Mouse (Mus musculus) fibroblast of lung, adult 2 months (primary cell): ENCODE results near the gene Tmem256.

Source experiments
- DNase-seq: peaks from one replicate; pipeline ENCODE4 v3.0.0-alpha.2; 2011; ENCODE audit warnings: low read depth

Gene Tmem256

DNA sequence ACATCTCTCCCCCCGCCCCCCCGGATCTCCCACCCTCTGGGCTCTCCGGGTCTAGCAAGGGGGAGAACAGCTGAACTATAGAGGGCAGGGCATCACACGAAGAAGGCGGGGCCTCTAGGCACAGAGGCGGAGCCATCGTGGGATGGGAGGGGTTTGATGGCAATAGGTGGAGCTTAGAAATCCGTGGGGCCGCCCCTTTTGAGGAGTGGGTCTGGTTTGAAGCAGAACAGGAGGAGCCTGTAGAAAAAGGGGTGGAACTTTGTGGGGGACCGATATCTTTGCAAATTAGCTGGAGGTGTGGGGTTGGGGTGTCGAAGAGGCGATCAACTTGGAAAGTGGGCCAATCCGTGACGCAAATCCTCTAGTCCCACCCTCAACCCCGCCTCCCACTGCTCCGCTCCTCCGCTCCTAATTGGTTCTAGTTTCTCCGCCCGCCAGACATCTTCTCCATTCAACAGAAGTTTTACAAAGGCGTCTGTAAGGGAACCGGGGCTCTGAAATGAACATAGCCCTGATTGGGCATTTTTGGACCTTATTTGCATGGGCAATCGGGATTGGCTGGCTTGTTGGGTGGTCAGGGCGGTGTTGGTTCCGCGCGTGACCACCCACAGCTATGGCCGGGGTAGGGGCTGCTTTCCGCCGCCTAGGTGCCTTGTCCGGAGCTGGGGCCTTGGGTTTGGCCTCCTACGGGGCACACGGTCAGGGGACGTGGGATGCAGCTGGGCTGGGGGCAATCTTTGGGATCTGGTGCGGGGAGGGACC lies at the start of gene Tmem256:
Tmem256 (plus strand) TSS at position 563 of the 762 bp plus-strand sequence.
- DNase-seq: peak; percentile 98

DNA sequence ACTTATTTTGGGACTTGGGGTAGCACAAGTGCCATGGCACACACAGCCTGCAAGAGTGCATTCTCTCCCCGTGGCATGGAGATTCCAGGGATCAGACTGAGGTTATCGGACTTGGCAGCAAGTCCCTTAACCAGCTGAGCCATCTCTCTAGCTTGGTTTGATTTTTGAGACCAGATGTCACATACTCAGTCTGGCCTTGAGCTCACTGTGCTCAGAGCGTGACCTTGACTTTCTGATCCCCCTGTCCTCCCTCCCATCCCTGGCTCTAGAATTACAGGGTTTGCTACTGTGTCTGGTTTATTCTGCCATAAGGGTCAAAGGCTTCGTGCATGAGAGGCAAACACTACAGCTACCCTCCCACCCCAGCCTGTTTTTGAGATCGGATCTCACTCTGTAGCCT lies 48.9 kb upstream of the Tmem256 start:
- no peak for DNase-seq

DNA sequence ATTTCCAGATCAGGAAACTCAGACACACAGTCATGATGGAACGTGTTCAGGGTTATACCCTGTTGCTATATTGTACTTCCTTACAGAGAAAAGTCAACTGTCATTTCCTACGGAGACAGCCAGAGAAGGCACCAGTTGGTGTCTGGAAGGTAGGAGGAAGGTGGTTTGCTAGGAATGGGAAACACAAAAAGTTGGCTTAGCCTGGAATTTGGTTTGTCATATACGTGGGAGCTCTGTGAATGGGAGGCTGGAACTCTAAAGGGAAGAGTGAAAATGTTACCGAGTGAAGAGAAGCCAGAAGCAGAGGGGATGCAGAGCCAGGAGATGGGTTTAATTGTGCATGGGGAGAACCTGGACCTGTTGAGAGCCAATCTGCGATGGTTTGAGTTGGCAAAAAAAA lies 46.9 kb upstream of the Tmem256 start:
- DNase-seq: no peak

DNA sequence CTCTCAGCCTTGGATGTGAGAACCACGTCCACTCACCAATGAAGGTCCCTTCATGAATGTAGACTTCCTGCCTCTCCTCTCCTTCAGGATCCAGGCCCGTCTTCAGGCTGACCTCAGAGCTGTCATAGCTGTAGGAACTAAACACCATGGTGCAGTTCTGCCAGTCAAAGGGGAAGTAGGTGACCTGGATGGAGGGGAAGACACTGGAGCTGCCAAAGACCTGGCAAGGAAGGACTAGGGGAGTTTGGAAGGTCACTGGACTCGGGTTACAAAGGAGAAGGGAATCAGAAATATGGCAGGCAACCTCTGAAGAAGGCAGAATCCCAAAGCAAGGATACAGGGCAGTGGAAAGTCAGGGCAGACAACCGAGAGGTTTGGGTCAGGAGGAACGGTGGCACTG lies 44.9 kb upstream of the Tmem256 start:
- no peak for DNase-seq

DNA sequence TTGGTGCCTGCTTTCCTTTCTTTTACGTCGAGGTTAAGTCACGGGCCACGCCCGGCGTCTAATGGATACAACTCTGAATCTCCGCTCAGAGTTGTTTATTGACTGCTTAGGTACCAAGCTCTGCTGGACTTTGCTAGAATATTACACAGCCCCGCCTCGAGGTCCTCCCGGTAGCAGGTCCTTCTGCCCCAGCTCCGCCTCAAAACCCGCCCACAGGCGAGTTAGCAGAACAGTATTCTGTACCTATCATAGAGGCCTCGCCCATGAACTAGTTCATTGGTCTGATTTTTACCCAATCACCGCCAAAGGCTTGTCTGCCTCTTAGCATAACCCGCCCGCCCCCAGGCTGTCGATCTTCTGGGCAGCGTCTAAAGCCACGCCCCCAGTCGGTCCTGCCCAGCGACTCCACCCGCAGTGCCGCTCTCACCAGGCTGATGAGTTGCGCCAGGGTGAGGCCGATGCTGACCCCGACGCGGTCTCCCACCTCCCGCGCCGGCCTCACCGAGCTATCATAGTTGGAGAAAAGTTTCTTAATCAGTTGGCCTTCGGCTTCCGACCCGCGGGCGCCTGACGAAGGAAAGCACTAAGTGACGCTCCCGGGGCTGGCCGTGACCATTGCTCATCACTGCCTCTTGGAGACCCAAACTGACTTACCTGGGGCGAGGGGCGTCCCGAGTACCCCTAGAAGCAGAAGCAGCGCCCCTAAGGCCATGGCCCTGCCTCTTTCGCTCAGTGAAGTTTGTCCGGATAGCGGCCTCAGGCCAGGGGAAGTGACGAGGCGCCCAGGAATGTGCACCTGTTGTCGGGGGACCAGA lies 42.9 kb upstream of the Tmem256 start, which contains the start of gene Chrnb1:
Chrnb1 (minus strand) TSS at position 776 of the 815 bp plus-strand sequence.
- DNase-seq: peak; percentile 88

DNA sequence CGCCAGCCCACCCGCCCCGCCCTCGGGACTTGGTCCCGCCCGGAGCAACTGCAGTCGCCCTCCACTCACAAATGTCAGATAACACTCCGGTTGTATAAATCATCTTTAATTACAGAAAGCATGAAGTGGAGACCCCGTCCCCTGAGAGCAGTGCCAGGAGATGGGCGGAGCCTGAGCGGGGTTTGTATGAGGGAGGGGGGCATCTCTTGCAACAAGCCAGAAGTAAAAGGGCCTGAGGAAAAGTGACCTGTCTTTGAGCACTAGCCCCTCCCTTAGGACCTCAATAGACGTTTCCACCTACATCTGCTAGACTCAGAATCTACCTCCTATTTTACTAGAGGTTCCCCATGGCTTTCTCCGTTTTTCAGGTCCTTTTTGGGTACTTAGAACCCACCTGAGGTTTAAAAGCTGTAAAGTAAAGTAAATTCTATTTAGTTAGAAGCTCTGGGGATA lies 42.3 kb upstream of the Tmem256 start:
- no peak for DNase-seq

DNA sequence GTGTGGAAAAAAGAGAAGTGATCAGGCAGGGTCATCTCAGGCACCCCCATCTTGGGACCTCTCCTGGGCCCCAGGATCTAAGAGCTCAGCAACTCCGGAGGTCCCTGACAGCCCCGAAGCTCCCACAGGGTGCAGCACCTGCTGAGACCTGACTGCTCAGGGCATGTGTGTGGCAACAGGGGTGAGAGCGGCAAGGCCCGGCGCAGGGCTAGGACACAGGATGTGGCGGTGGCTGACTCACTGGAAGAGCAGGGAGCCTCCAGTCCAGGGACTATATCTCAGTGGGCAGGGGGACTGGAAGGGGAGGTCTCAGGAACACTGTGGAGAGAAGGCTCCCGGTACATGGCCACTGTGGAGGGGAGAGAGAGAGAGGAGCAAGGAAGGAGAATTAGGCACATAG lies 40.4 kb upstream of the Tmem256 start:
- no peak for DNase-seq

DNA sequence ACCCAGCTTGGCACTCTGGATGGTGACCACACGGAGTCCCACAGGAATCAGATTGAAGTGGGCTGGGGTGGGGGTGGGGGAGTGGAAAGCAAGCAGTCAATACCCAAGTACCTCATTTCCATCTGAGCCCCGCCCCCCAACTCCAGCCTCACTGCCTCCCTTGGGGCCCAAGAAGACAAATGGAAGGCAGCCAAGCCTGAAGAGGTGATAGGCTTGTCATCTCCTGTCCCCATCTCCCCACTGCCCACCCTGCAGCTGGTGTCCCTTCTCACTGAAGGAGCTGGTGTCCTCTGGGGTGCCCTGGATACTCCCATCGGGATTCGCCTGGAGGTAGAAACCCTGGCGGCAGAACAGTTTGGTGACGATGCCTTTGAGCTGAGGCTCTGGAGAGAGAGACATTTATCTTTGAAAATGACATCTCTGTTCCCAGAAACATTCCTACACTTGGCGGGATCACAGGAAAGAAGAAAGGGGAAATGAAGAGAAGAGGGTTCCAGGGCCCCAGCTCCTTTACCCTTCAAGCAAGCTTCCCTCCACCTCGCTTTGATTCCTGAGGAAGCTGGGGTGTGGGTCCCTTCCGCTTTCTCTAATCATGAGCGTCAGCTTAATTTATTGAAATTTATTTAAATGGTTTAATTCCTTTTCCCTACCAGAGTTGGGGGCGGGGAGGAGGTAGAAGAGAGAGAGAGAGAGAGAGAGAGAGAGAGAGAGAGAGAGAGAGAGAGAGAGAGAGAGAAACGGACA lies 38.7 kb upstream of the Tmem256 start:
- no peak for DNase-seq

DNA sequence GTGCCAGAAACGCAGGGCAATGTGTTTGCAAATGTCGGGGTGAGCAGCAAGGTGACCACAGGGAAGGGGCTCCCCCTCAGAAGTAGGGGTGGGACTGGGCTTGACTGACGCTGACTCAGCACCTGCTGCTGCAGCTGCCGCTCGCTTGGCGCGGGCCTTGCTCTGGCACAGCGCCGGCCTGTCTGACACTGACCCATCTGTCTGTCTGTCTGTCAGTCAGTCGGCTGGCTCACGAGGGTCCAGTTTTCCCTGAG lies 38.2 kb upstream of the Tmem256 start:
- DNase-seq: no peak

DNA sequence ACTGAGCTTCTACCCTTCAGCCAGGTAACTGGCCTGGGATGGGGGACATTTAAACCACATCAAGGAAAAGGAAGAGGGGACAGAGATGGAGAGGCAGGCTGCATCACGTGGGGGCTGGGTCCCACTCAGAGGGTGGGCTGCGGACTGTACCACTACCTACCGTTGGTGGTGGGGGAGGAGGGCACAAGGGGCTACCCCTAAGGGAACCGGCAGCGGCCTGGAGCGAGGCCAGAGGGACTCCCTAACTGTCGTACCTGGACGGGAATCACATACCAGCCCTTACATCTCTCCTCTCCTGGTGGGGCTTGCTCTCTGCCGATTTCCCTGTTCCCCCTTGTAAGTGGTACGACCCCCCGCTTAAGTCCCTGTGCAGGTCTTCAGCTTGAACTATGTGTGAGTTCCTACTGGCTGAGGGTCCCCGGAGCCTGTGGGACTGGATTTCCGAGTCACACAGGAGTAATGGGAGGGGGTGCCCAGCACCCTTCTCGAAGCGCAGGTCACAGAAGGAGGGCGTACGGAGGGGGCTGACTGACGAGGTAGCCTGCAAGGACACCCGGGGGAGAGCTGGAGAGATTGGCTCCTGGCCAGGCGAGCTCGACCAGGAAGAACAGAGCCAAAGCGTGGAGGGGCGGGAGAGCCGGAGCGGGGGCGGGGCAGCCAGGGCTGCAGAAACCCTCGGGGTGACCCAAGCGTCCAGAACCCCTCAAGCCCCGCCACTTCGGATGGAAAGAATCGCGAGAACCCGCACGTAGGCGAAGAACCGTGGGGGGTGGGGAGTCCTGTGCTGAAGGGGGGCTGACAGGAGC lies 37.7 kb upstream of the Tmem256 start:
- no peak for DNase-seq

DNA sequence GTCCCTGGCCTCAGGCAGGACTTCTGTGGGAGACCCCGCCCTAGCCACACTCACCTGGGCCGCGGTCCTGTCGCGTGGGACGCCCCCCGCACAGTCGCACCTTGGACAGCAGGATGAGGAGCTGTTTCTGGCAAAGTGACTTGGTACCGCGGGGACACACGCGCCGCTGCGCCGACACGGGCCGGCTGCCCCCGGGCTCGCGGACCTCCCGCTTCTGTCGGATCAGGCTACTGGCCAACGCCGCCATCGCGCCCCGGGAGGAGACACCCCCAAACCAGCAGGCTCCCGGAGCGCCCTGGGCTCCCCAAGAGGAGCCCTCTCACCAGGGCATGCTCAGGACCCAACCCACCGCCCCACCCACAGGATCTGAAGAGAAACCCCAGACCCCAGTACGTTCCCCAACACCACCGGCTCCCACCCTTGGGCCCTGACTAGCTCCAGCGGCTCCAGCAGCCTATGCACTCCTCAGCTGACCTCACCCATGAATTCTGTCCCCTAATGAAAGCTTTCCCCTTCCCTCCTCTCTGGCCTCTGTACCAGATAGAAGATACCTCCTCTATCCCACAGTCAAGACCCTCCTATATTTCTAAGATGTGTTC lies 36.8 kb upstream of the Tmem256 start, which contains the start of gene Fgf11:
Fgf11 (minus strand) TSS at position 479 of the 599 bp plus-strand sequence.
- DNase-seq: no peak

DNA sequence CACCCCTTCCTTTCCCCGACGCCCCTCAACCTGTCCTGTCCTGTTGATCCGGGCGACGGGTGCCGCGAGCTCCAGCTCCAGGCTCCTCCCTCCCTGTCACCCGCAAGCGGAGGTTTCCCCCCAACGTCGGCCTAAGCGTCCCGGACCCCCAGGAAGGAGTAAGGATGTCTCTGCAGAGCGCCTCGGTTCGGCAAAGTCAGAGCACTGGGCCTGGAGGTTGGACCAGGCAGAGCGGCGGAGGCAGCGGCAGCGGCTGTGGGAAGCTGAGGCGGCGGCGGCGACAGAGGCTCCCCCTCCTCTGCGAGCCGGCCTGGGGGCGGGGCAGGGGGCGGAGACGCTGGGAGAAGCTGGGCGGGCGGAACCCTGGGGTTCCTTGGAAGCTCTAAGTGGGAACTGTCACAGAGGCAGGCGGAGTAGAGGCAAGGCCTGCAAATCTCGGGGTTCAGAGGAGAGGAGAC lies 35.6 kb upstream of the Tmem256 start:
- no peak for DNase-seq

DNA sequence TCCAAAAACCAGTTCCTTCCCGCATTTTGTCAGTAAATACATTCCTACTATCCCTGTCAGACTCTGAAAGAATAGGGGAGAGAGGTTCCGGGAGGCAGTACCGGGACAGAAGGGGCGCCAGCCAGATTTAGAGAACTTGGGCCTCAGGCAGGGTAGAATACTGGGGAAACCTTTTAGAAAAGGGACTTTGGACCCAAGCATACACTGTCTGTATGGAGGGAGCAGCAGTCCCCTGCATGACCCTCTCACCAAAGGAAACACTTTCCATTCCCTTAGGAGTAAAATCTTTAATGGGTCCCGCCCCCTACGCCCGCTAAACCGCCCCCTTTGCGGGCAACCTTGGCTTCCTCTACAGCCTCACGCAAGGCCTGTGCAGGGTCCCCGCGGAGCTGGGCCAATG lies 35.0 kb upstream of the Tmem256 start:
- DNase-seq: no peak

DNA sequence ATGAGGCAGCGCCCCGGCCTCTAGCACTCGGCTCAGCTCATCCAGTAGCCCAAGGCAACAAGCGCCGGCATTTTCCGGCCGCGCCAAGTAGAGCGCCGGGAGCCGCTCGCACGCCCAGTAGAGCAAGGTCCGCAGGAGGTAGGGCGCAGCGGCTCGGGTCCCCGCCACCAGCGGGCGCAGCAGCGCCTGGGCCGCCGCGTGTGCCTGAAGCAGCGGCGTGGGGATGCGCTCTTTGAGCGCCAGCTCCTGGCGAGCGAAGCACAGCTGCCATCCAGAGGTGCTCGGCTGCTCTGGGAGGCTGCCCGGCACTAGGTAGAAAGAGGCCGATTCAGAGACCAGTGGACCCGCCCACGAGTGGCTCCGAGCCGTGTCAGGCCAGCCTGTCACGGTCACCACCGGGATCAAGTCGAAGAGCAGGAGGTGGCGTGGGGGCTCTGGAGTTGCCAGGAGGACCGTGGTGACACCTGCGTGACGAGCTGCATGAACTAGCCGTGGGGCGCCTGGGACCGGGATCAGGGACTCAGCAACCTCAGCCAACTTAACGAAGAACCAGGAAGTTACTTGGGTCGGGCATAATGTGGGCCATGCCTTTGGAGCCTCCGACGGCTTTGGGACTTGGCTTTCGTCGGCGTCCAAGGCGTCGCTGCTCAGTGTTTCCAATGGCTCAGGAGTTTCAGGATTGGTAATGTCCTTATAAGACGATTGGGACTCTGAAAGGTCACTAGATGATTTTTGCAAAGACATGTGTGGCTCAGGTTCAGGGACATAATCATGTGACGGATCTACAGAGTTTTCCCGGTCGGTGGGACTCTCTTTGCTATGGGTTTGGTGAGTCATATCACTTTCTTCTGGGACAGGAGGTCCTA lies 34.3 kb upstream of the Tmem256 start:
- peak; percentile 32 for DNase-seq

DNA sequence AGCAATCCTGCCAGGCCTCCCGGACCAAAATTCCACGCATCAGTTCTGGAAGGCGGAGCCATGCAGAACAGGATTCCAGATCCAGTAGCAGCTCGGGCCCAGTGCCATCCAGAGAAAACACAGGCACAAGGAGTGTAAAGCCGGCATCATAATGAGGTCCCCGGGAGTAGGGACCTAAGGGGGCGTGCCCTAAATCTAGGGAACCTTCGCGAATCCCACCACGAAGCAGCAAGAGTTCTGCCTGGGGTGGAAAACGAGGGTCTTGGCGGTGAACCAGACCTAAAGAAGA lies 33.7 kb upstream of the Tmem256 start:
- no peak for DNase-seq

DNA sequence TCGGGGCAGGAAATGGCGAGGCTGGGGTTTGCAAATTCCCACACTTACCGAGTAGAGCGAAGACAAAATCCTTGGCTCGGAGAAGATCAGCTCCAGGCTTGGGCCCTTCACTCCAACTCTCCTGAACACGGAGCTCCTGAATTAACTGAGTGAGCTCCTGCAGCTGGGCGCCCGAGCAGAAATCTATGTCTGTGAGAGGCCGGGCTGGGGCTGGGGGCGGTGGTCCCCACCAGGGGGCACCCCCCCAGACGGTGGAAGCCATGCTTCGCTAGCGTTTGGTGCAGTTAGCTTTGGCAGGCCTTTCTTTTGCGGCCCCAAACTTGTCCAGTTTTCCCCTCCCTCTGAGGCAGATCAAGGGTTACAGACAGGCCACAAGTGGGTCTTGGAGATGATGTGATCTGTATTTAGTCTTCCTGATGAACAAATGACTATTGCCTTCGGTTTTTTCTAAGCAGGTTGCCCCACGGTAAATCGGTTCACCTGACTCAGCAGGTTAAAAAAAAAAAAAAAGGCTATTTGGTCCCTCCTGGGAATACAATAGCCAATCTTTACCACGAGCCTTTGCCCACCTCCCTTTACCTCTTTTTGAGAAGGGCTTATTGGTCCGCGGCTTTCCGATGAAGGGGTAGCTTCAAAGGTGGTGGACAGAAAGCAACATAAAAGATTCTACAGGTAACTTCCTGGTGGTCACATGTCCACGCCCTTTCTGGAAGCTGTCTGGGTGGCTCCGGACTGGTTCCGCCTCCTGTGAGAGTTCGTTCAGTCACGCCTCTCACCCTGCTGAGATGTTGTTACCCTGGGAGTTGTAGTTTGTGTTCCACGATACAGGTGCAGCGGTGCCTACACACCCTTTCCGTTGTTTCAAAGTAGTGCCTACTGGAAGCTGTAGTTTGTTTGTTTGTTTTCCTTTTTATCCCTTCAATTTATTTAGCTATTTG lies 33.1 kb upstream of the Tmem256 start, which contains the start of gene Tmem102:
Tmem102 (minus strand) TSS at position 653 of the 938 bp plus-strand sequence.
- DNase-seq: no peak

DNA sequence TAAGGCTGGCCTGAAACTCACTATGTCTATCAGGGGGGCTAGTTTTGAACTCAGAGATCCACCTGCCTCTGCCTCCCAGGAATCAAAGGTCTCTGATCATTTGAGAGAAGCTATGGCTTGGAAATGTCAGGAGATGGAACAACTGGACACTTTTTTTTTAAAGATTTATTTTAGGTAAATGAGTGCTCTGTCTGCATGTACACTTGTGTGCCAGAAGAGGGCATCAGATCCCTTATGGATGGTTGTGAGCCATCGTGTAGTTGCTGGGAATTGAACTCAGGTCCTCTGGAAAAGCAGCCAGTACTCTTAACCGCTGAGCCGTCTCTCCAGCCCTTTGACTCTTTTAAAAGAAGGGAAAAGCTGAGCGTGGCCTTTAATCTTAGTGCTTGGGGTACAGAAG lies 31.9 kb upstream of the Tmem256 start:
- DNase-seq: no peak

DNA sequence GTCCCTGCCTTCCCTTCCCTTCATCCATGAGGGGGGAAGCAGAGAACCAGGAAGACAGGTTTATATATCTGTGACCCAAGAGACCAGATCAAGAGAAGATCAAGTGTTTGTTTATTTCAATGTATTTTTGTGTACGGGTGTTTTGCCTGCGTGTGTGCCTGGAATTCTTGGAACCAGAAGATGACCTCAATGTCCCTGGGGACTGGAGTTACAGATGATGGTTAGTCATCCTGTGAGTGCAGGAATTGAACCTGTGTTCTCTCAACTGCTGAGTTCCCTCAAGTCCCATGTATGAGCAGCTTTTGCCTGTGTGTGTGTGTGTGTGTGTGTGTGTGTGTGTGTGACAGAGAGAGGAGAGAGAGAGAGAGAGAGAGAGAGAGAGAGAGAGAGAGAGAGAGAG lies 30.7 kb upstream of the Tmem256 start:
- no peak for DNase-seq

DNA sequence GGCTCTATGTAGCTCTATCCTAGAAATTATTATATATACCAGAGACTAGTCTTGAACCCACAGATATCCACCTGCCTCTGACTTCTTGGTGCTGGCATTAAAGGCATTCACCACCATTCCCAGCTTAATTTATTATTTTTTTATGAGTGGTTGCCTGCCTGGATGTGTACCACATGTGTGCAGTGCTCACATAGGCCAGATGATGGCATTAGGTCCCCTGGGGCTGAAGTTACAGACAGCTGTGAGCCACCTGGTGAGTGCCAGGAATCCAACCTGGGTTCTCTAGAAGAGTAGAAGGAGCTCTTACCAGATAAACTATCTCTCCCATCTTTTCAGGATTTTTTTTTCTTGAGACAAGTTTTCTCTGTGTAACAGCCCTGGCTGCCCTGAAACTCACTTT lies 28.0 kb upstream of the Tmem256 start:
- no peak for DNase-seq
